Mouse (Mus musculus): ENCODE measurements around the gene Cip2a. TPM values are rescaled to one million over a fixed set of nuclear protein-coding genes. Genes with fewer than 3 reads are reported as not detected.

Cip2a gene
- polyA plus RNA-seq, 1 experiment from 2014 or later, result 19.2 TPM

- Histone ChIP-seq H3K4me3 (replicated peaks) (no peak overlapping the region), H3K4me2 (no peak overlapping the region), H3K27me3 (no peaks in the 10 kb centered on the region), H3K27ac (no peak overlapping the region), H3K4me1 (replicated peaks) (no peaks in the 10 kb centered on the region), H3K9ac (no peak overlapping the region), H3K36me3 (no peaks in the 10 kb centered on the region), H3K9me3 (replicated peaks) (no peaks in the 10 kb centered on the region)
- WGBS (ENCODE audit: insufficient replicate concordance), result 65% methylated on average over 4 of the region's 4 CpGs
- DNase-seq (no peak), ATAC-seq (ENCODE audit: low read depth) (no peak)
These were observed 41.9 kb downstream of the Cip2a start for GRCm38 (mm10) chr16:49035852-49036251.

GRCm38 (mm10) chr16:49037771-49038170 lies 43.8 kb downstream of the Cip2a start:
- no peak overlapping the region for H3K4me3 ChIP-seq (replicated peaks)
- no peak for DNase-seq
- H3K27me3 ChIP-seq, result no peaks in the 10 kb centered on the region
- no peak overlapping the region for H3K4me2 ChIP-seq
- no peaks in the 10 kb centered on the region for H3K4me1 ChIP-seq (replicated peaks)
- H3K36me3 ChIP-seq, result no peaks in the 10 kb centered on the region
- 58% methylated on average over 4 of the region's 4 CpGs for WGBS (ENCODE audit: insufficient replicate concordance)
- H3K27ac ChIP-seq, result no peak overlapping the region
- no peaks in the 10 kb centered on the region for H3K9me3 ChIP-seq (replicated peaks)
- no peak for ATAC-seq (ENCODE audit: low read depth)
- no peak overlapping the region for H3K9ac ChIP-seq

- Histone ChIP-seq H3K27ac (no peak overlapping the region), H3K9me3 (replicated peaks) (no peaks in the 10 kb centered on the region), H3K9ac (no peak overlapping the region), H3K4me3 (replicated peaks) (no peak overlapping the region), H3K4me2 (no peak overlapping the region), H3K4me1 (replicated peaks) (no peaks in the 10 kb centered on the region), H3K27me3 (no peaks in the 10 kb centered on the region), H3K36me3 (no peaks in the 10 kb centered on the region)
- no peak for DNase-seq
- ATAC-seq (ENCODE audit: low read depth), result no peak
- 63% methylated on average over 3 of the region's 3 CpGs for WGBS (ENCODE audit: insufficient replicate concordance)
These were observed 46.7 kb downstream of the Cip2a start for GRCm38 (mm10) chr16:49040554-49041221.

- Histone ChIP-seq H3K4me3 (replicated peaks) (no peak overlapping the region), H3K27ac (no peak overlapping the region), H3K9me3 (replicated peaks) (no peaks in the 10 kb centered on the region), H3K9ac (no peak overlapping the region), H3K4me1 (replicated peaks) (no peaks in the 10 kb centered on the region), H3K36me3 (no peaks in the 10 kb centered on the region), H3K4me2 (no peak overlapping the region), H3K27me3 (no peaks in the 10 kb centered on the region)
- ATAC-seq (ENCODE audit: low read depth), result no peak
- no peak for DNase-seq
These were observed 55.2 kb downstream of the Cip2a start for GRCm38 (mm10) chr16:49049214-49049613.

GRCm38 (mm10) chr16:49057186-49057585 lies 63.2 kb downstream of the Cip2a start, which contains the start of gene Myh15:
Myh15 (plus strand) TSS chr16:49057486.
- Histone ChIP-seq H3K27ac (no peak within 1 kb of the TSS), H3K9ac (no peak within 1 kb of the TSS), H3K4me2 (no peak within 1 kb of the TSS), H3K27me3 (no peaks in the 10 kb centered on the region), H3K4me1 (replicated peaks) (no peaks in the 10 kb centered on the region), H3K9me3 (replicated peaks) (no peaks in the 10 kb centered on the region), H3K4me3 (replicated peaks) (no peak within 1 kb of the TSS), H3K36me3 (no peaks in the 10 kb centered on the region)
- no peak for DNase-seq
- ATAC-seq (ENCODE audit: low read depth), result no peak
- 68% methylated on average over 1 of the region's 1 CpGs for WGBS (ENCODE audit: insufficient replicate concordance)

Other genes with a start within 250 kb of the Cip2a start
- gene Trat1, start 222.2 kb upstream of the Cip2a start, polyA plus RNA-seq (2015; fragmentation: Nextera tagmentation; extraction: Ambion mirVana), result not detected in 2 replicates
- gene Retnlb, start 177.3 kb upstream of the Cip2a start, polyA plus RNA-seq (2015; fragmentation: Nextera tagmentation; extraction: Ambion mirVana), result not detected in 2 replicates
- gene Retnla, start 151.6 kb upstream of the Cip2a start, polyA plus RNA-seq (2015; fragmentation: Nextera tagmentation; extraction: Ambion mirVana), result not detected in 2 replicates
- gene Retnlg, start 121.6 kb upstream of the Cip2a start, polyA plus RNA-seq (2015; fragmentation: Nextera tagmentation; extraction: Ambion mirVana), result 3.4 and 3.9 TPM in 2 replicates
- 7.0 and 9.8 TPM in 2 replicates for gene Dzip3, start within 50 bp of the Cip2a start, polyA plus RNA-seq (2015; fragmentation: Nextera tagmentation; extraction: Ambion mirVana)
- not detected in 2 replicates for gene Myh15, start 63.3 kb downstream of the Cip2a start, polyA plus RNA-seq (2015; fragmentation: Nextera tagmentation; extraction: Ambion mirVana)

Data from liver, embryonic 13.5 days (tissue).